9 mouse cellular contexts compared by ENCODE assay signal in genomic region chr7:63956138-63956823, GRCm38 (mm10). TPM values are rescaled to one million over a fixed set of nuclear protein-coding genes. Genes with fewer than 3 reads are reported as not detected.
A peak's percentile ranks its signal among the peaks of the same experiment; 100 is the strongest.
DNase-seq lines count a peak whose midpoint lies in the region; ATAC-seq and TF ChIP-seq lines count a peak whose summit lies in the region.
"Had no signal": no experiment of that assay in that cellular context is flagged by ENCODE, and none has a peak within 500 bp of the region (broad histone marks: within the 10 kb centered on the region; RNA-seq: fewer than 3 reads in every experiment).

No protein-coding gene starts in this region.

- 65% methylated on average over 14 of the region's 14 CpGs for WGBS in bone marrow, adult 2 months
- WGBS in hindbrain, embryonic 11.5 days = 73% methylated on average over 14 of the region's 14 CpGs
- WGBS in midbrain, embryonic 12.5 days = 70% methylated on average over 14 of the region's 14 CpGs

- H3K27me3 ChIP-seq in hindbrain, embryonic 11.5 days (ENCODE audit: control insufficient read depth, insufficient read depth, low read length) = no peaks in the 10 kb centered on the region
- no peaks in the 10 kb centered on the region for H3K27me3 ChIP-seq in midbrain, embryonic 12.5 days
- H3K27me3 ChIP-seq: embryonic facial prominence, embryonic 13.5 days had no signal

- peak overlapping the region; percentile 59 for H3K27ac ChIP-seq in bone marrow, adult 2 months (ENCODE audit: control insufficient read depth, insufficient read depth, low read depth, low read length, poor library complexity)
- peak overlapping the region; percentile 95 for H3K27ac ChIP-seq in hindbrain, embryonic 11.5 days (ENCODE audit: low read depth, low read length)
- H3K27ac ChIP-seq in midbrain, embryonic 12.5 days (replicated peaks) = peak overlapping the region; percentile 97
- H3K27ac ChIP-seq: embryonic facial prominence, embryonic 13.5 days had no signal

- peak; percentile 4 for ATAC-seq in hindbrain, embryonic 11.5 days (ENCODE audit: low FRiP score)
- no peak for ATAC-seq in midbrain, embryonic 12.5 days (ENCODE audit: low FRiP score, low read depth)

- no peak overlapping the region for H3K9ac ChIP-seq in hindbrain, embryonic 11.5 days (ENCODE audit: low read depth, low read length)
- no peak overlapping the region for H3K9ac ChIP-seq in midbrain, embryonic 12.5 days (replicated peaks)
- H3K9ac ChIP-seq: embryonic facial prominence, embryonic 13.5 days had no signal

- peak; percentile 31 for DNase-seq in adrenal gland, postnatal 14 days
- no peak for DNase-seq in adrenal gland, postnatal 4 days (ENCODE audit: low spot score in 2 of 2)
- DNase-seq in hindbrain, embryonic 11.5 days (ENCODE audit: low spot score) = no peak
- no peak for DNase-seq in kidney, adult 18-20 months
- DNase-seq in layer of hippocampus, adult 9-10 months (ENCODE audit: low spot score) = no peak
- no peak for DNase-seq in embryo, embryonic 9.5 days (ENCODE audit: extremely low spot score)

- H3K4me1 ChIP-seq in bone marrow, adult 2 months (ENCODE audit: control insufficient read depth, insufficient read depth, low read length) = peaks cover 7% of the 10 kb centered on the region; the same call in 1 of the 2 replicates
- H3K4me1 ChIP-seq in hindbrain, embryonic 11.5 days (replicated peaks; ENCODE audit: control insufficient read depth, insufficient read depth, low read length) = peaks cover 4% of the 10 kb centered on the region; the same call in 1 of the 2 replicates
- peaks cover 53% of the 10 kb centered on the region for H3K4me1 ChIP-seq in midbrain, embryonic 12.5 days

- TF ChIP-seq CTCF in bone marrow, adult 2 months (IDR thresholded peaks at IDR 0.05; ENCODE audit: control insufficient read depth, insufficient read depth, low read length) = no peak

- H3K9me3 ChIP-seq in hindbrain, embryonic 11.5 days (ENCODE audit: control insufficient read depth, low read length) = no peaks in the 10 kb centered on the region
- H3K9me3 ChIP-seq in midbrain, embryonic 12.5 days = no peaks in the 10 kb centered on the region
- H3K9me3 ChIP-seq: embryonic facial prominence, embryonic 13.5 days had no signal

- H3K4me3 ChIP-seq in bone marrow, adult 2 months (replicated peaks; ENCODE audit: control insufficient read depth, low read depth, low read length) = no peak overlapping the region
- no peak overlapping the region for H3K4me3 ChIP-seq in hindbrain, embryonic 11.5 days (ENCODE audit: low read depth, low read length)
- H3K4me3 ChIP-seq in midbrain, embryonic 12.5 days = no peak overlapping the region
- H3K4me3 ChIP-seq: embryonic facial prominence, embryonic 13.5 days had no signal

- no peak overlapping the region for H3K4me2 ChIP-seq in hindbrain, embryonic 11.5 days (replicated peaks; ENCODE audit: low read depth, low read length)
- 0 out of 2 replicates have a peak overlapping the region, but pooled peaks have one; percentile 34 for H3K4me2 ChIP-seq in midbrain, embryonic 12.5 days (replicated peaks)
- H3K4me2 ChIP-seq: embryonic facial prominence, embryonic 13.5 days had no signal

- no peaks in the 10 kb centered on the region for H3K36me3 ChIP-seq in hindbrain, embryonic 11.5 days (ENCODE audit: control insufficient read depth, insufficient read depth, low read length)
- no peaks in the 10 kb centered on the region for H3K36me3 ChIP-seq in midbrain, embryonic 12.5 days
- H3K36me3 ChIP-seq: embryonic facial prominence, embryonic 13.5 days had no signal

- no peak for TF ChIP-seq POLR2A in bone marrow, adult 2 months (IDR thresholded peaks at IDR 0.05; ENCODE audit: borderline replicate concordance, control insufficient read depth, low read depth, low read length)

RNA-seq across cellular contexts. Expression of gene Klf13, which starts 17.6 kb away (rescaled TPM):
- total RNA-seq in adrenal gland, postnatal 14 days (2021) = 85.8 and 102 TPM in 2 replicates
- total RNA-seq in adrenal gland, postnatal 4 days (2021) = 10 to 100 TPM; 70.9 to 77.5 TPM
- 38.0 and 58.7 TPM in 2 replicates for polyA plus RNA-seq in bone marrow, adult 2 months (2011; ENCODE audit: insufficient read depth, insufficient read length, low replicate concordance, missing spikeins)
- polyA plus RNA-seq in hindbrain, embryonic 11.5 days (2014; fragmentation: Nextera tagmentation; extraction: Ambion mirVana) = 30.4 and 35.4 TPM in 2 replicates
- 30.7 and 31.8 TPM in 2 replicates for polyA plus RNA-seq in midbrain, embryonic 12.5 days (2016; fragmentation: Nextera tagmentation; extraction: Ambion mirVana)

RNA-seq across cellular contexts. Expression of gene E030018B13Rik, which starts 39.6 kb away (rescaled TPM):
- total RNA-seq in adrenal gland, postnatal 14 days (2021) = not detected in 2 replicates
- total RNA-seq in adrenal gland, postnatal 4 days (2021) = not detected
- polyA plus RNA-seq in bone marrow, adult 2 months (2011; ENCODE audit: insufficient read depth, insufficient read length, low replicate concordance, missing spikeins) = not detected in 2 replicates
- 0.28 TPM in 1 of 2 replicates, not detected in the other for polyA plus RNA-seq in hindbrain, embryonic 11.5 days (2014; fragmentation: Nextera tagmentation; extraction: Ambion mirVana)
- not detected in 2 replicates for polyA plus RNA-seq in midbrain, embryonic 12.5 days (2016; fragmentation: Nextera tagmentation; extraction: Ambion mirVana)
- polyA plus RNA-seq: embryonic facial prominence, embryonic 13.5 days had no signal
